Mouse (Mus musculus): ENCODE results near the gene Ddit4l.

- TF ChIP-seq CTCF (IDR thresholded peaks at IDR 0.05; ENCODE audit: low read depth): no peak
- TF ChIP-seq EP300 (IDR thresholded peaks at IDR 0.05; ENCODE audit: low read depth): no peak
Observed at GRCm38 (mm10) chr3:137620540-137620939, 872 bp upstream of the Ddit4l start.

Data from heart, postnatal 0 days (tissue).